Mouse (Mus musculus) lung, embryonic 16.5 days (tissue): ENCODE results near the gene 4930404N11Rik. TPM values are rescaled to one million over a fixed set of nuclear protein-coding genes. Genes with fewer than 3 reads are reported as not detected.
A peak's percentile ranks its signal among the peaks of the same experiment; 100 is the strongest.

Source experiments
- ATAC-seq: fragments of 200-750 bp; cut with Nextera tagmentation; 2 replicates; pipeline ENCODE4 v1.8.0; 2017; ENCODE audit warnings: low read depth, mild to moderate bottlenecking, moderate library complexity
- H3K27ac ChIP-seq: fragments of 300-500 bp; sonication (generic); 2 replicates; pipeline ENCODE4 v1.5.1; 2014; ENCODE audit warnings: mild to moderate bottlenecking, control low read depth, low read length
- H3K27me3 ChIP-seq: fragments of 300-500 bp; sonication (generic); 2 replicates; pipeline ENCODE4 v1.6.1; 2014; ENCODE audit warnings: low read depth, low read length, mixed read lengths; ENCODE audit not compliant: control insufficient read depth, insufficient read depth
- H3K36me3 ChIP-seq: fragments of 300-500 bp; sonication (generic); 2 replicates; pipeline ENCODE4 v1.6.1; 2014; ENCODE audit warnings: low read length; ENCODE audit not compliant: control insufficient read depth, insufficient read depth
- H3K4me1 ChIP-seq: fragments of 300-500 bp; sonication (generic); replicated peaks from 2 replicates; pipeline ENCODE4 v1.6.1; 2014; ENCODE audit warnings: low read length, mixed read lengths; ENCODE audit not compliant: control insufficient read depth, insufficient read depth
- H3K4me2 ChIP-seq: fragments of 300-500 bp; sonication (generic); 2 replicates; pipeline ENCODE4 v1.6.1; 2014; ENCODE audit warnings: low read depth, low read length, control low read depth
- H3K4me3 ChIP-seq: fragments of 300-500 bp; sonication (generic); 2 replicates; pipeline ENCODE4 v1.5.1; 2014; ENCODE audit warnings: mild to moderate bottlenecking, low read length, control low read depth
- H3K9ac ChIP-seq: fragments of 300-500 bp; sonication (generic); 2 replicates; pipeline ENCODE4 v1.6.1; 2014; ENCODE audit warnings: low read length, control low read depth
- H3K9me3 ChIP-seq: fragments of 300-500 bp; sonication (generic); 2 replicates; pipeline ENCODE4 v1.6.1; 2016; ENCODE audit warnings: low read length; ENCODE audit not compliant: control insufficient read depth
- WGBS: fragments of 180-500 bp; shearing (Covaris S2); extraction: QIAGEN DNeasy Blood & Tissue Kit; methylation state at CpG from one replicate; pipeline ENCODE4 v1.1.7; 2014; 5-methylcytosine and 5-hydroxymethylcytosine counted together
- polyA plus RNA-seq: library from polyadenylated mRNA; unstranded; fragments of >200 nt; fragmentation: Nextera tagmentation; extraction: Ambion mirVana; gene quantifications from 2 replicates; pipeline ENCODE4 v1.2.1, GENCODE M21; 2015

4930404N11Rik gene
- polyA plus RNA-seq, 1 experiment from 2014 or later: 2.0 TPM

DNA sequence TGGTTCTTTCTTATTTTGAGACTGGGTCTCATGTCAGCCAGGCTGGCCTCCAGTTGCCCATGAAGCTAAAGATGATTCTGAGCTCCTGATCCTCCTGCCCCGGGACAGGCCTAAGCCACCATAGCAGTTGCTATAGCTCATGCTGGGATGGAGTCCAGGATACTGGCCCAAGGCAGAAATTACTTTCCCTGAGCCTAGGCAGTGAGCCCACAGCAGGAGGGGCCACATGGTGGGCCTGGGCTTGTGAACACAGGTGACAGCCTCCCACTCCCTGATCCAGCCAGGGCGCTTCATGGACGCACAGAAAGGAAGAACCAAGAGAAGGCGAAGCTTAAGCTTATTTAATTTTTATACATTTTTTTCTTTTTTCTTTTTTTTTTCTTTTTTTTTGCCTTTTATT lies 30.2 kb upstream of the 4930404N11Rik start:
- Histone ChIP-seq H3K4me1 (peaks cover 15% of the 10 kb centered on the region), H3K9ac (no peak overlapping the region), H3K27ac (no peak overlapping the region), H3K36me3 (peaks cover 30% of the 10 kb centered on the region), H3K4me2 (no peak overlapping the region), H3K9me3 (no peaks in the 10 kb centered on the region), H3K27me3 (no peaks in the 10 kb centered on the region), H3K4me3 (no peak overlapping the region)
- 85% methylated on average over 4 of the region's 4 CpGs for WGBS
- no peak for ATAC-seq

DNA sequence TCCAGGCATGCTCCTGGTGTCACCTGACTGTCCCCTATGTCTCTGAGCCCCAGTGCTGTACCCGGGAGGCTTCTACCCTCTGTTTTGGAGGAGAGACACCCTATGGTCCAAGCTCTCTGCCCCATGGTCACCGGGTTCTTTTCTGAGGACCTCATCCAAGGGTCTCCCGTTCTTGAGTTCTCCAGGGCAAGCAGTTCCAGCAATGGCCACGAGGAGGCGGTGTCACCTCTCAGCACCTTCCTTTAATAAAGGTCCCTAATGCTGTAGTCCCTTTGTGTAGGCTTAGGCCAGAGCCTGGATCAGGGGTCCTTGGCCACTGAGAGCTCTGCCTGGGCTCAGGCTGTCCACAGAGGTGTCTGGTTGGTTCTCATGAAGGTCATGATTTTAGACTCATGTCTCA lies 29.5 kb upstream of the 4930404N11Rik start:
- H3K27ac ChIP-seq: no peak overlapping the region
- no peaks in the 10 kb centered on the region for H3K9me3 ChIP-seq
- H3K9ac ChIP-seq: no peak overlapping the region
- 11% methylated on average over 5 of the region's 5 CpGs for WGBS
- no peak overlapping the region for H3K4me3 ChIP-seq
- H3K36me3 ChIP-seq: peaks cover 24% of the 10 kb centered on the region
- no peak for ATAC-seq
- no peaks in the 10 kb centered on the region for H3K27me3 ChIP-seq
- peaks cover 15% of the 10 kb centered on the region for H3K4me1 ChIP-seq
- H3K4me2 ChIP-seq: no peak overlapping the region

DNA sequence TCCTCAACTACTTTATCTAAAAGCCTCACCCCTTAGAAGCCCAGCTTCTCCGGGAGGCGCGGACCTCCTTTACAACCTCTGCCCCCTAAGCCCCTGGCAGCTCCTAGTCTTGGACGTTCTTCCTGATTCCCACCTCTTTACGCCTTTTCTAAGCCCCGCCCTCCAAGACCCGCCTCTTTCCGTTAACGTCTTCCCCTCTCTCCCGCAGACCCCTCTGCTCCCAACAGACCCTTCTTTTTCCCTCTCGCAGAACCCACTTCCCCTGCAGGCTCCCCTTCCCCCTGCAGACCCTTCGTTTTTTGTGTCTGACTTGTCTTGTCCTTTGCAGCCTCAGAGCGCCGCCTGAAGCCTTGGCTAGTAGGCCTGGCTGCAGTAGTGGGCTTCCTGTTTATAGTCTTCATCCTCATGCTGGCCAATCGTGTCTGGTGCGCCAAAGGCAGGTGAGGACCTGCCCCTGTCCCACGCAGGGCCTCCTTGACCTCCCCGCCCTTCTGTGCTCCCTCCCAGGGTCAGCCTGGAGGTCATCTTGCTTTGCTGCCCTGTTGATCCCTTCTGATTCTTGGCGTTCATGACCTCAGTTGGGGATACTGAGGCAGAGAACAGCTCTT lies 27.9 kb upstream of the 4930404N11Rik start:
- Histone ChIP-seq H3K4me2 (peak overlapping the region; percentile 68), H3K36me3 (peaks cover 15% of the 10 kb centered on the region), H3K4me3 (peak overlapping the region; percentile 43), H3K9ac (peak overlapping the region; percentile 73), H3K9me3 (no peaks in the 10 kb centered on the region), H3K27me3 (no peaks in the 10 kb centered on the region), H3K4me1 (peaks cover 22% of the 10 kb centered on the region), H3K27ac (peak overlapping the region; percentile 72)
- 6% methylated on average over 19 of the region's 19 CpGs for WGBS
- ATAC-seq: peak; percentile 18; the same call in 1 of the 2 replicates

DNA sequence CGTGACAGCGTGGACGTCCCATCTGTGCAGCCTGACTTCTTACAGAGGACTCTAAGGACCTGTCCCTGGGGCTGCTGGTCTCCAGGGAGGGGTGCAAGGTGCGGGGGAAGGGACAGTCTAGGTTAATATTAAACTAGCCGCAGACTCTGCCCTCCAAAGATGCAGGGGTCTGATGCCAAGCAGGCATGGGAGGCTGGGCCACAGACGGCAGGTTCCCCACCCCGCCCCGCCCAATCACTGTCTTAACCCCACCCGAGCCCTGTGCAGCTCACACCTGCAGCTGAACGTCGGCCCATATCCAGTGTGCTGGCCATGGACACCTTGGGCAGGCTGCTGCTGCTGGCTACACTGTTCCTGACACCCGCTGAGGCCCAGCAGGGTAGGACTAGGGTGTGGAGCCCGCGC lies 27.2 kb upstream of the 4930404N11Rik start, which contains the start of gene Smim24:
TSS of gene Smim24 (plus strand) at position 271 of the 405 bp plus-strand sequence.
- WGBS: 53% methylated on average over 14 of the region's 14 CpGs
- Histone ChIP-seq H3K27ac (peak within 1 kb of the TSS; percentile 72), H3K4me1 (peaks cover 22% of the 10 kb centered on the region), H3K4me2 (peak within 1 kb of the TSS; percentile 68), H3K9ac (peak within 1 kb of the TSS; percentile 73), H3K36me3 (peaks cover 18% of the 10 kb centered on the region), H3K27me3 (no peaks in the 10 kb centered on the region), H3K4me3 (peak within 1 kb of the TSS; percentile 43), H3K9me3 (no peaks in the 10 kb centered on the region)
- ATAC-seq: peak; percentile 5; the same call in 1 of the 2 replicates

- Histone ChIP-seq H3K4me1 (peaks cover 22% of the 10 kb centered on the region), H3K27me3 (no peaks in the 10 kb centered on the region), H3K4me3 (no peak overlapping the region), H3K36me3 (peaks cover 19% of the 10 kb centered on the region), H3K9ac (no peak overlapping the region), H3K4me2 (no peak overlapping the region), H3K9me3 (no peaks in the 10 kb centered on the region), H3K27ac (no peak overlapping the region)
- ATAC-seq: no peak
- 80% methylated on average over 6 of the region's 6 CpGs for WGBS
Observed at GRCm38 (mm10) chr10:81392270-81392669, 26.7 kb upstream of the 4930404N11Rik start.

GRCm38 (mm10) chr10:81390678-81390965 lies 25.0 kb upstream of the 4930404N11Rik start:
- Histone ChIP-seq H3K4me2 (no peak overlapping the region), H3K36me3 (peaks cover 26% of the 10 kb centered on the region), H3K9ac (no peak overlapping the region), H3K4me1 (peaks cover 25% of the 10 kb centered on the region), H3K27me3 (no peaks in the 10 kb centered on the region), H3K9me3 (no peaks in the 10 kb centered on the region), H3K4me3 (no peak overlapping the region), H3K27ac (no peak overlapping the region)
- ATAC-seq: no peak
- 86% methylated on average over 13 of the region's 13 CpGs for WGBS

GRCm38 (mm10) chr10:81389801-81390677 lies 24.4 kb upstream of the 4930404N11Rik start:
- Histone ChIP-seq H3K4me2 (no peak overlapping the region), H3K9ac (0 out of 2 replicates have a peak overlapping the region, but pooled peaks have one; percentile 26), H3K4me1 (peaks cover 31% of the 10 kb centered on the region), H3K9me3 (no peaks in the 10 kb centered on the region), H3K27me3 (no peaks in the 10 kb centered on the region), H3K27ac (peak overlapping the region; percentile 28; the same call in 1 of the 2 replicates), H3K4me3 (no peak overlapping the region), H3K36me3 (peaks cover 26% of the 10 kb centered on the region)
- WGBS: 59% methylated on average over 23 of the region's 23 CpGs
- ATAC-seq: peak; percentile 63

DNA sequence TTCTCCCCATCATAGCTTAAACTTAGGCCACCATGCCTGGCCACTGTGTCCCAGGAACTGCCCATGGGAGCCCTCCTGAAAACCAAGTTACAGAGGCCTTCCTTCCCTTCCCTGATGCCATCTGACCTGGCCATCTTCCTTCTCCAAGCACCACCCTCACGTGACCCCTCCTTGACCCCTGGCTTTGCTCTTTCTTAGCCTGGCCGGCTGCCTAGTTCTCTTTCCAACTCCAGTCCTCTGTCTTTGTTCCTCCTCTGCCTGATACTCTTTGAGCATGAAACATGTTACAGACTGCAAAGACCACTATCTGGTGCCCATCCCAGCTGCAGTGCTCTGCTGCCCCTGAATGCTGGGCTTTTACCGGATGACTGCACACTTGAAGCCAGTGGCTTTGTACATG lies 23.8 kb upstream of the 4930404N11Rik start:
- no peak for ATAC-seq
- H3K9ac ChIP-seq: 0 out of 2 replicates have a peak overlapping the region, but pooled peaks have one; percentile 26
- H3K4me1 ChIP-seq: peaks cover 33% of the 10 kb centered on the region
- H3K9me3 ChIP-seq: no peaks in the 10 kb centered on the region
- H3K27me3 ChIP-seq: no peaks in the 10 kb centered on the region
- H3K4me3 ChIP-seq: no peak overlapping the region
- WGBS: 45% methylated on average over 3 of the region's 3 CpGs
- no peak overlapping the region for H3K4me2 ChIP-seq
- H3K27ac ChIP-seq: peak overlapping the region; percentile 28; the same call in 1 of the 2 replicates
- H3K36me3 ChIP-seq: peaks cover 26% of the 10 kb centered on the region

- H3K4me2 ChIP-seq: no peak within 1 kb of the TSS
- no peaks in the 10 kb centered on the region for H3K27me3 ChIP-seq
- no peak for ATAC-seq
- H3K9me3 ChIP-seq: no peaks in the 10 kb centered on the region
- peak within 1 kb of the TSS; percentile 28; the same call in 1 of the 2 replicates for H3K27ac ChIP-seq
- peaks cover 29% of the 10 kb centered on the region for H3K4me1 ChIP-seq
- peaks cover 26% of the 10 kb centered on the region for H3K36me3 ChIP-seq
- H3K9ac ChIP-seq: 0 out of 2 replicates have a peak within 1 kb of the TSS, but pooled peaks have one; percentile 26
- no peak within 1 kb of the TSS for H3K4me3 ChIP-seq
- WGBS: 43% methylated on average over 5 of the region's 5 CpGs
Observed at GRCm38 (mm10) chr10:81388505-81389055, 23.0 kb upstream of the 4930404N11Rik start, which contains the start of gene Gm48552. TSS of gene Gm48552 (plus strand) at chr10:81389005.
